Mouse (Mus musculus): ENCODE measurements around the gene Olfr1288.

The Olfr1288 gene

GRCm38 (mm10) chr2:111473801-111474200, at the start of gene Olfr1288:
Olfr1288 (plus strand) TSS chr2:111474101.
- no peak for DNase-seq (ENCODE audit: low spot score in 2 of 2)

DNA sequence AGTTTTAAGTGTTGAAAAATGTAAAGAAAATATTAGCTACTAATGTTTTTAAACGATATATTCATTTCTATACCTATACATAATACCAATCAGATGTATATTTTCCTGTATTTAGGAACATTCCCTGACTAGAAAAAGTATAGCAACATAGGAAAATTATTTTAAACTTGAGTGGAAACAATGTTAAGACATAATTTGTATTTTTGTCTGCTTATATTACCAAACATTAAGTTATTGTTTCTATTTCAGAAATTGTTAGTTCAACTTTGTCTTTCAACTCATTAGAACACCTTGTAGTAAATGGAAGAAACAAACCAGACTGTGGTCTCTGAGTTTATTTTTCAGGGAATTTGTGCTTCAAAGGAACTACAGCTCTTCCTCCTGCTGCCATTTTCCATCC, 25.1 kb upstream of the Olfr1288 start, which contains the start of gene Olfr1287:
Olfr1287 (plus strand) TSS at position 301 of the 400 bp plus-strand sequence.
- DNase-seq (ENCODE audit: low spot score in 2 of 2): no peak

DNA sequence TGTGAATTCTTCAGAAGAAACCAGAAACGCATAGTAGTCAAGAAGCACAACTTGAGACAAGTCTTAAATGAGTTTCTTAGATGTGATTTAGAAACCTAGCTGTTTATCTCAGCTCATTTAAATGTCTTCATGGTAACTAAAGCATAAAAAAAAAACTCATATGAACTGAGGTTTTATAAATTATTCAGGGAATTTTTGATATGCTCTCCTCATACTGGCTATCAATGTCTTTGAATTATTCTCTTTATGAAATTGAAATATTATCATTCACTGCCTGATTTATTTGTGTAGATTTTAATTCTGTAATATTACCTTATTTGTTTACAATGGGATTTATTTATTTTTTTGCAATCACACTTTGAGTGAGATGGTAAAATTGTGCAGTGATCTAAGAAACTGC, 6.6 kb downstream of the Olfr1288 start, which contains the start of gene Olfr1289:
Olfr1289 (plus strand) TSS at position 301 of the 400 bp plus-strand sequence.
- no peak for DNase-seq (ENCODE audit: low spot score in 2 of 2)

DNA sequence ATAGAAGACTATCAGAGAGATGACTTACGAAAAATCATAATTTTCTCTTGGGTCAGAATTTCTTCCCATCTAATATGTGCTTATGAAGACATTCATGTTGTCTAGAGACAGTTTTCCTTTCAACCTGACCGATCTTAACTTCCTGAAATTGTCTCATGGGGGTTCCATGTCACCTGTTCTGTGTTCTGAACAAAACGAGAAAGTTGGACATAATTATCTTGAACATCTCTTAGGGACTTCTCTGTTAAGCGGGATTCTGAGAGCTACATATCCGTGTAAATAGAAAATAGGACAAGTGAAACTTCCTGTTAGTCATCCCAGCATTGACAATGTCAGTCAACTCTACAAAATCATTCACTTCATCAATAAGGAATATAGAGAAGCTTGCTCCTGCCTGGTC, 19.8 kb downstream of the Olfr1288 start, which contains the start of gene Olfr1290:
Olfr1290 (minus strand) TSS at position 101 of the 400 bp plus-strand sequence.
- DNase-seq (ENCODE audit: low spot score in 2 of 2): no peak

- no peak for DNase-seq (ENCODE audit: low spot score in 2 of 2)
Measured at GRCm38 (mm10) chr2:111496880-111497279, 23.0 kb downstream of the Olfr1288 start, which contains the start of gene Olfr1291-ps1. Olfr1291-ps1 (plus strand) TSS chr2:111497180.

DNA sequence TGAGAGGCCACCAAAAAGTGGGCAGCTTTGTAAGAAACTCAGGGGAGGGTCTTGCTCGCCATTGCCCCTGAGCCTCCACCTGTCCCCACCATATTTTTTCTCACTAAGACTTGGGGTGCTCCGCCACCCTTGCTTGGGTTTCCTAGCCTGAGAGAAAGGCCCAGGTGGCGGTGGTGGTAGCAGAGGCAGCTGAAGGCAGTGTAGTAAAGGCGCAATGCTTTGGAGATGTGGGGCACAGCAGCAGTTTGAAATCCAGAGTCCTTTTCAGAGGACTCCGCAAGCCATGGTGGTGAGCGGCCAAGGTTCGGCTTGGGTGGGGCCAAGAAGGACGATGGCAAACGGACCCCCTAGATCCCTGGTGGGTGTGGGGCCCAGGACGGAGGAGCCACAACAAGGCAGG, 43.5 kb downstream of the Olfr1288 start:
- DNase-seq (ENCODE audit: low spot score in 2 of 2): no peak

DNA sequence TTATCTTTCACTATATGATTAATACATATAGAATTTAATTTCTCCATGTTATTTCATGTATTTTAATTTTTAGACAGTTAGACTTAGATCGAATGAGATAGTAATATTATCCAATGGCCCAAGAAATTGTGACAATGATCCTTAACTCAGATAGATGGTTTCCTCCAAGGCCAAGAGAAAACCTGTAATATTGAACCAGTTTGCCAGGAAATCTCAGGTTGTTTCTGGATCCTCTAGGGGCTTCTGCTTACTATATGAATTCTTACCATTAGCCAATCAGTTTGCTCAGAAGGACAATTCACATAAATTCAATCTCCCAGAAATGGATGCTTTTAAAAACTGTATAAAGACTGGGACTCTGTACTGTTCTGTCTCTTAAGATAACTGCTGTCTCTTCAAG, 51.0 kb downstream of the Olfr1288 start, which contains the start of gene Olfr1293-ps:
Olfr1293-ps (plus strand) TSS at position 301 of the 400 bp plus-strand sequence.
- no peak for DNase-seq (ENCODE audit: low spot score in 2 of 2)
